Mouse (Mus musculus): ENCODE measurements around the gene Oas1d. TPM values are rescaled to one million over a fixed set of nuclear protein-coding genes. Genes with fewer than 3 reads are reported as not detected.
"Not testable (repeated sequence)": the region's sequence is repeated elsewhere in the genome, so short reads cannot be mapped to it uniquely, and the experiment has no call there.

Oas1d gene
- not detected in 2 replicates for polyA plus RNA-seq (2012)

DNA sequence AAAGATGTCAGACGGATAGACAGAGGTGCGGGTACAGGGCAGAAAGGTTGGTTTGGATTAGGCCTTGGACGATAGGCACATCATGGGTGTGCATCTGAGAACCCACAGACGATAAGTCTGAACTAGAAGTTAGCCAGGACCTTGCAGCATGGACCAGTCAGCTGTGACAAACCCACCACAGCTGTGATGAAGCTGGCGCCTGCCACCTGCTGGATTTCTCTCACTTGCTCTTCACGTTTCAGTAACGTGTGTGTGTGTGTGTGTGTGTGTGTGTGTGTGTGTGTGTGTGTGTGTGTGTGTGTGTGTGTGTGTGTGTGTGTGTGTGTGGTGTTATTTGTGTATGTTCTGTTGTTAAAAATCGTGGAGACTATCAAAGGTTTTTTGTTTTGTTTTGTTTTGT, at the start of gene Oas1d:
Gene Oas1d (plus strand): TSS at position 333 of the 400 bp plus-strand sequence.
- TF ChIP-seq GATA1 (IDR thresholded peaks at IDR 0.05; ENCODE audit: low read length) = not testable (repeated sequence)

DNA sequence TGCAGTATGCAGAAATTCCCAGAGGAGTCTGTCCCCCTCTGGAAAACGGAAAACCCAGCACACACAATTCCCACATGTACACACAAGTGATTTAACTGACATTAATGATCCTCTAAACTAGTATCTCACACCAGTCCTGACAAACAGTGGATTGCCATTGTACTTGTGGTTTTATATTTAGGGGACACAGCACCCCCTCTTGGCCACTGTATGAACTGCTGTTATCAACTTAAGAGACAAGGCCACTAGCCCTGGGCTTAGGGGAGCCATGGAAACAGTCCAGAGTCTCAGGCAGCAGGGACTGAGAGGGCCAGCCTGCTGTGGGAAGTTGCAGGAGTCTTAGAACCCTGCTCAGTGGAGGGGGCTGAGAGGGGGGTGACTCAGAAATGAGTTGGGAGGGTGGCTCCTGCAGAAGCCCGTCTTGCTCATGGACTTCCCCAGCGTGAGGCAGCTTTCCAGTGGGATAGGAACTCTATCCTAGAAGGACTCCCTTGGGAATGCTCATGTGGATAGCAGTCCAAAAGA, 48.9 kb upstream of the Oas1d start:
- TF ChIP-seq GATA1 (IDR thresholded peaks at IDR 0.05; ENCODE audit: low read length) = no peak

DNA sequence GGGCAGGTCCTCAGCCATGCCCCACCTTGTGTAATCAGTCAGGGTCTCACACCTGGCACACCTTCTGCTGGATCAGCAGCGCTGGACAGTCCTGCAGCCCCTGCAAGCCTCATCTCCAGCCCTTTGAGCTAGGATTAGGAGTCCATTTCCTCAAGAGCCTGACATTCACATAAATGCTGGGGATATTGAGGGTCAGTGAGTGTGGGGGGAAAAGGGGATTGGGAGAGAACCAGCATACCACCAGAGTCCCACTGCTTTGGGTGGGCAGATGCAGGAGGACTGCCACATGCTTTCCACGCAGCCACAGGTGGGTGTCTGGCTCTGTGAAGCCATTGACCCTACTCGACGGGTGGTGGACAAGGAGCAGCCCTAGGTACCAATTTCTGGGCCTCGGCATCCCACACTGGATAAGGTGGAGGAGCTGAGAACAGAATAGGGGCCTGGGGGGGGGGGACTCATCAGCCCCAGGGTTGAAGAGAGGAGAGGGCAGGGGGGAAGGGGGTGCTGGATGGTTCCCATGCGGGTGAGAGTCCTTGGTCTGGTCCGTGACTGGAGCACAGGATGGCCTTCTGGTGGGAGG, 44.8 kb upstream of the Oas1d start:
- no peak for TF ChIP-seq GATA1 (IDR thresholded peaks at IDR 0.05; ENCODE audit: low read length)

DNA sequence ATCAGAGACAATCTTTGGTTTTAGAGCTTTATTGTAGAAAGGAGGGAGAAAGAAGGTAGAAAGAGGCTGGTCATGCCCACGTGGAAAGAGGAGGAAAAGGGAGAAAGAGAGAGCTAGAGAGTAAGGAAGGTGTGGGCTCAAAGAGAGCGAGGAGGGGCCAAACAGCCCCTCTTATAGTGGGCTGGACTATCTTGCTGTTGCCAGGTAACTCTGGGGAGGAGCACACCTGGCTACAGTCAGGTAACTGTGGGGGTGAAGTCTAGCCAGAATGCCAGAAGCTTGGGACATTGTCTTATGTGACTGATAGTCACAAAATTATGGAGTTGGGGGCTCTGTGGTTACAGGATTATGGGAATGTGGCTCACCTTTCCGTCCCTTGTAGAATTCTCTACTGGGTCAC, 44.3 kb upstream of the Oas1d start:
- no peak for TF ChIP-seq GATA1 (IDR thresholded peaks at IDR 0.05; ENCODE audit: low read length)

DNA sequence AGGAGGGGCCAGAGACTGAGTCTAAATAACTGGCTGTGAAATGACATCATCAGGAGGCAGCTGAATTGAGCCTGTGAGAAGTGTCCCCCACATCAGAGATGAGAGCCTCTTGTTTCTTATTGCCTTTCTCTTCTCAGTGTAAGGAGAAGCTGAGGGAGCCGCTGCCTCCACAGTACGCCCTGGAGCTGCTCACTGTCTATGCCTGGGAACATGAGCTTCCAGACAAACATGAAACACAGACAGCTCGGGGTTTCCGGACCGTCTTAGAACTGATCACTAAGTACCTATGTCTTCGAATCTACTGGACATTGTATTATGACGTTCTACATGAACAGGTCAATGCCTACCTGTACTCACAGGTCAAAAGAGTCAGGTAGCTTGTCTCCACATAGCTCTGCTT, 43.6 kb upstream of the Oas1d start:
- TF ChIP-seq GATA1 (IDR thresholded peaks at IDR 0.05; ENCODE audit: low read length) = no peak

DNA sequence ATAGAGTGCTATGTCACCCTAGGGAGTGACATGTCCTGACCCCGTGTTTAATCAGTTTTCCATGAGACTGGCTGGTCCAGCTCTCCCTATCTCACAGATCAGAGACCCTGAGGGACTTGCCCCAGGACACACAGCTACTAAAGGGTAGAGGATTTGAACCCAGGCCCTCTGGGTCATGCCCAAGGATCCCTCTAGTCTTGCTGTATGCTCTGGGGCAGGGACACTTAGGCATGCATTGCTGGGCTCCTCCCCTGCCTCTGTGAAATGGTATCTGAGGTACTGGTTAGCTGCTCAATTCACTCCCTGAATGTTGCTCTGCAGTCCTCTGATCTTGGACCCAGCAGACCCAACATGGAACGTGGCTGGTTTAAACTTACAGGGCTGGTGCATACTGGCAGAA, 42.9 kb upstream of the Oas1d start:
- no peak for TF ChIP-seq GATA1 (IDR thresholded peaks at IDR 0.05; ENCODE audit: low read length)

DNA sequence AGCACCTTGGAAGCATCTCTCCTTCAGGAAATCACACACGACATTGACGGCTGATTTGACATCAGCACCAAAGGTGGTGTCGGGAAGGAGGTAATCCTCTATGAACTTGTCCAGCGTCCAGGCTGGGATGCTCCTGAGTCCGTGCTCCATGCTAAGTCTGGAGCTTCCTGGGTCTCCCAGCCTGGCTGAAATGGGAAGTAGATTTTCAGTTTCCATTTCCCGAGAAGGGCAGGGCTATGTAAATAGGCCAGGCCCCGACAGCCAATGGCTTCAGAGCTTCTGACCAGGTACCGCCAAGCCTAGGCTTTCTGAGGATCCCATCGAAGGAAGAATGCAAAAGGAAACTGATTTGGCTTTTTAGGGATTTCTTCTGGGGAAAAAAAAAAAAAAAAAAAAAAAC, 26.9 kb upstream of the Oas1d start, which contains the start of gene Oas1g:
Gene Oas1g (minus strand): TSS at position 201 of the 400 bp plus-strand sequence.
- not testable (repeated sequence) for TF ChIP-seq GATA1 (IDR thresholded peaks at IDR 0.05; ENCODE audit: low read length)

DNA sequence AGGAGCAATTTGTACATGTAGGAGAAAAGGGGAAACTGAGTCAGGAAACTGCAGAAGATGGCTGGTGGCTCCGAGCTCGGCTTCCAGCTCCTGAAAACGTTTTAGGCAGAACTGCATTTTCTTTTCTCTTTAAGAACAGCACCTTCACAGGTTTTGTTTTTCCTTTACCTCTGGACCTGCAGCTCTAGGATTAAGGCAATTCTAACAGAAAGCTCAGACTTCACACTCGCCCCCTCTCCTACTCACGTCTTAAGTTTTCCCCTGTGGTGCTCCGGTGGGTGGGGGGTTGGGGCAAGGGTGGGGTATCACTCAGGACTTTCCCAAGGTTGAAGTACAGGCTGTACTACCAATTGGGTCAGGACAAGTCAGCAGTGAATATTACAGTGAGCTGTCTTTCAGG, 26.5 kb upstream of the Oas1d start:
- TF ChIP-seq GATA1 (IDR thresholded peaks at IDR 0.05; ENCODE audit: low read length) = no peak

DNA sequence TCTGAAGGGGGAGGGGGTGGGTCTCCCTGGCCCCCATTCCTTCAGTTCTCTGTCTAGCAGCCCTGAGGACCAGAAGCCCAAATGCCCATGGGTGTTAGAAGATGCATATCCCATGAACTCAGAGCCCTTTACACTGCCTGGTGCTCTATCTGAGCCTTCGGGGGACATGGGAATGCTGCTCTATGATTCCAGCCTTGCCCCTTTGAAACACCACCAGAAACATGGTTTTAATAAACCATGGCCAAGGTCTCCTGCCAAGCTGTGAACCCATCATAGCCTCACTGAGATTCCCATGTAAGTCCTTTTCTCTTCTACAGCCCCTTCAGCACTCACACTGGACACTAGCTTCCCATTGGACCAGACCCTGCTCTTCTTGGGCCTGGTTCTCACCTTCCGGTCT, 24.3 kb upstream of the Oas1d start:
- no peak for TF ChIP-seq GATA1 (IDR thresholded peaks at IDR 0.05; ENCODE audit: low read length)

DNA sequence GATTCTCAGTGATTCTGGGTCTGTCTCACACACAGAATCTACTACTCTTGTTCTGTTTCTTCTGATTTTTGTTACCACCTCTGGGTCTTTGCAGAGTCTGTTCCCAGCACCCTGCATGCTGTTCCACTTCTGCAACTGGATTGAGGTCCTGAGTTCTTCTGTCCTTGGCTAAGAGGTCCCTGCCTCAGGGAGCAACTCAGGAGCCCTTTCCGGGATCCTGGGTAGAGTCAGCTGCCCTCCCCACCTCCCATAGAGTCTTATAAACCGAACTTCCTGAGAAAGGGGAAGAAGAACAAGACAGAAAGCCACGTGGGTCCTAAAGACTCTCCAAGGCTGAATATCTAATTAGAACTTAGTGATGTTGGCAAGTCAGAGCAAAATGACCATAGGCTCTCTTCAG, 23.3 kb upstream of the Oas1d start:
- TF ChIP-seq GATA1 (IDR thresholded peaks at IDR 0.05; ENCODE audit: low read length) = no peak

DNA sequence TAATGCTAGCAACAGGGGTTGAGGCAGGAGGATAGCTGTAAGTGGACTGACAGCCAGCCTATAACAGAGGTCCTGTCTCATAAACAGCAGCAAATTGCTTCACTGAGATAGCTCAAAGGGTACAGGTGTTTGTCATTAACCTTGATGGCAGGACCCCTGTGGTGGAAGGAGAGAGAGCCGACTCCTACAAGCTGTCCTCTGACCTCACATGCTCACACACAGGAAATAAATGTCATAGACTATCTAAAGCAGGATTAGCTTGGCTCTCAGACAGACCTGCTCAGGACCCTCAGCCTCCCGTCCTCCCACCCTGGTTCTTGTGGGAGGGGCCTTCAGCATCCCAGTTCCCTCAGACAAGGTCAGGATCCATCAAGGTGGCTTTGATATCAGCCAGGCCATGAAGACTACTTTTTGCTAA, 22.1 kb upstream of the Oas1d start:
- TF ChIP-seq GATA1 (IDR thresholded peaks at IDR 0.05; ENCODE audit: low read length) = no peak

DNA sequence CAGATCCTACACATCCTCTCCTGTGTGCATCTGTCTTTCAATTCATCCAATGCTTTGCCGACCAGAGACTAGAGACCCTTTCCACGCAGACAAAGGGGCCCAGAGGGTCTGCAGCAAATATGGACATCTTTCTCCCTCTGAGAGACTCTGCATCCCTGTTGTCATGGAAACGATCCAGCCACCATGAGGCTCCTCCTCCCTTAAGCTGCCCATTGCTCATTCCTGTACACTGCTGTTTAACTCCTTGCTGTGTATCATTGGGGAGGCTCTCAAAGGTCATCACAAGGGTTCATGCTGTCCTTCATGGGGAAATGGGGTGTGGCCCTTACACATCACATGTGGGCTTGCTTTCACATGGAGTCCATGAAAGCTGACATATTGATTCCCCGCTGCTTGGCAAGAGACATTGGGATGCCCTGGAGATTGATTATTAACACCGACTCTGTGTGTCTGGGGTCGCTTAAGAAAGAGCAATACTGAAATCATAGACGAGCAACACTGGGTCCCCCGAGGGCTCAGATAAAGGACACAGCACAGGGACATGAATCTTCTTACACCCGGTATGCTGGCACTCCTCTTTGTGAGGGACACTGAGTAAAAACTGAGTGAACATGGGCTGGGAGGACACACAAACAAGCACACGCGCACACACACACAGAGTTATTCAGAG, 19.0 kb upstream of the Oas1d start:
- no peak for TF ChIP-seq GATA1 (IDR thresholded peaks at IDR 0.05; ENCODE audit: low read length)

DNA sequence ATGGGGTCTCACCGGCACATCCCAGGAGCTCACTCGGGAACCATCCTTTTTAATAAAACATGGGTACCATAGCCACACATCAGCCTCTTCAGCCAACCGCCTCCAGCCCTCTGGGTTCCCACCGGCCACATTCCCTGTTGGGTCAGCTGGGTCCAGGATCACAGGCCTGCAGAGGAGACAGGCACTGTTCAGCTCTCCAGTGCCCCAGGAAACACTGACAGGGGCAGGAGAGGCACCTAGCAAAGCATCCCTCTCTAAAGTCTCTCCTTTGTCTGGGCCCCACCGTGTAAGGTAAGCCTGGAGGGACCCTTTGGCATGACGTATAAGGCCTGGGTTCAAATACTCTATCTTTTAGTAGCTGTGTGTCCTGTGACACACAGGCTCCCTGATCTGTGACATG, 16.0 kb upstream of the Oas1d start:
- no peak for TF ChIP-seq GATA1 (IDR thresholded peaks at IDR 0.05; ENCODE audit: low read length)

DNA sequence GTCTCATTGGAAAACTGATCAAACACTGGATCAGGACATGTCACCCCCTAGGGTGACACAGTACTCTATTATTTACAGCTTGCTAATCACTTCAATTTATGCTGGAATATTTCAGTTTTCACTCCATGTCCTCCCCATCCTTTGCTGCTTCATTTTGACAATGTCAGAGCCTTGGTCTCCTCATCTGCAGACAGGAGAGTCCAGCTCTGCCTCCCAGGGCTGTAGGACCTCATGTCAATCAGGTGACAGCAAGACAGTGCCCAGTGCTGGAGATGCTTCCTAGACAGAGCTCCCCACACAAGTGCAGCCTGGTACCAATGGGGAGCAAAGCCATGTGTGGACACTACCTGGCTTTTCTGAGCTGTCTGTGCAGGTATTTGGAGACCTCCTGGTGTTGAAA, 15.6 kb upstream of the Oas1d start:
- no peak for TF ChIP-seq GATA1 (IDR thresholded peaks at IDR 0.05; ENCODE audit: low read length)

DNA sequence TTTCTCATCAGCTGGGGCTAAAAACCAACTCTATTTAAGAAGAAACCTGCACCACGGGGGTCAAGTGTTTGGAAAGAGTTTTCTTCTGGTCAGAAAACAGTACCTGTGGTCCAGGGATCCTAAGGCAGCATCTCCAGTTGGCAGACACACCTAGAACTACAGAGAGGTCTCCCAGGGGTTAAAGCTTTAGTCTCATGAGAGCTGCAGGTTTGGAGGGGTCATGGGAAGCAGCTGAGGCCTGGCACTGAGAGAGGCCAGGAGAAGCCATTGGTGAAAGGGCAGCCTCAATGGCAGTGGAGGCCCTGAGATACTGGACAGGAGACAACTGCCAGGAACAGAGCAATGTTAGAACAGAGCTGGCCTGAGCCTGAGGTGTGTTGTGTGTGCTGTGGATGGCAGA, 13.7 kb upstream of the Oas1d start:
- TF ChIP-seq GATA1 (IDR thresholded peaks at IDR 0.05; ENCODE audit: low read length) = no peak

DNA sequence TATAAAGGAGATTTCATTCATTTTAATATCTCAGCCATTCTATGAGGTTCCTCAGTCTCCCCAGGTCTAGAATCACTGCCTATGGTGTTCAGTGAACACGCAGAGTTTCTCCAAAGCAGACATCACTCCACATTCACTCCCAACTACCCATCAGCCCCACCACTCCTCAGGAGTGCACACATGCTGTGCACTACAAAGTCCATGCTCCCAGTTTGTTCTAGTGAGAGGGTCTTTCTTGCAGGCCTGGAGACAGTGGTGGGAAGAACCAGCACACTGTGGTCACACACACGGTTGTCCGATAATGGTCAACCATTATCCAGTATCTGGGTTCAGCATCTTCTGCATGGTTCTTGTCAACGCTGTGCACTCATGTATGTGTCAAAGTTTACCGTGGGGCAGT, 12.3 kb upstream of the Oas1d start:
- no peak for TF ChIP-seq GATA1 (IDR thresholded peaks at IDR 0.05; ENCODE audit: low read length)

All from G1E-ER4 (cell line).